9 mouse cellular contexts compared by ENCODE assay signal in the genomic region with DNA sequence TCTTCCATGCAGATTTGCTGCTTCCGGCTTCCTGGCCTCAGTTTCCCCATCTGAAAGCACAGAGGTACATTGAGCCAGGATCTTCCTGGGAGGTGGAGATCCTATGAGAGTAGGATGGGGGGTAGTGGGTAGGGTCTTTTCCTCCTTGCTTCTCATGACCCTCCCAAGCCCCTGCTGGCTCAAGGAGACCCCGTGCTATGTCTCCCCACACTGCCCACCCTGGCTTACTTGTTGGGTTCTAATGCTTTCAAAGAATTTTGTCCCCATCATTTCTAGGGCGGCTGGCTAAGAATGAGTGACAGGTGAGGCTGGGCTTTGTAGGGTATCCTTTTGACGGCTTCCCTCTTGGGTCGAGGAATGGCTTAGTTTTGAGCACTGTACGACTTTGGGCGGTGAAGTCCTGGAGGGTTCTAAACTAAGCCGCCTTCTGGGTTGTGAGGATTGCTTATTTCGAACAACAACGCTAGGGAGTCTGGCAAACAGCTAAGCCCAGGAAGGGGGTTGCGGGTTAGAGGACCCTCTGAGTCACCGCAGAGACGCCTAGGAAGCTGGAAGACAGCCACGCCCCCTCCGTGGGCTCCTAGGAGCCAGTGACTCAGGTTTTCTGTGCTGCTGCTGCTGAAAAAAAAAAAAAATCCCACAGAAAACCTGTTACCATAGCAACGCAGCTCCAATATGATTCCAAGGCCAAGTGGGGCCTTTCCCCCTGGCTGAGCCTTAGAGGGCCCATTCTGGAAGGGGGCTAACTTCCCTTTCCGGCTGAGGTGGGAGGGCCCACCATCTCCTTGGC. TPM values are rescaled to one million over a fixed set of nuclear protein-coding genes. Genes with fewer than 3 reads are reported as not detected.
DNase-seq lines count a peak whose midpoint lies in the region; ATAC-seq and TF ChIP-seq lines count a peak whose summit lies in the region.
"Had no signal": no experiment of that assay in that cellular context is flagged by ENCODE, and none has a peak within 500 bp of the region (broad histone marks: within the 10 kb centered on the region; RNA-seq: fewer than 3 reads in every experiment).

No protein-coding gene starts in this region.

- 54% methylated on average over 17 of the region's 17 CpGs for WGBS in heart, embryonic 11.5 days (ENCODE audit: insufficient replicate concordance)
- 20% methylated on average over 17 of the region's 17 CpGs for WGBS in embryonic facial prominence, embryonic 15.5 days
- 37% methylated on average over 17 of the region's 17 CpGs for WGBS in intestine, embryonic 15.5 days
- 54% methylated on average over 17 of the region's 17 CpGs for WGBS in midbrain, embryonic 10.5 days

- no peak for TF ChIP-seq POLR2A in CH12.LX (IDR thresholded peaks at IDR 0.05; ENCODE audit: low read depth, low read length)

- intact Hi-C loops in heart, postnatal 36 days (cut with DNase I): no loop called here

- dilution Hi-C loops in CH12.LX (cut with MboI; ENCODE audit: extremely low pct_ligation_motif_present, extremely low pct_unique_long_range_greater_than_20kb, low sequenced_read_pairs): no loop called here

- ATAC-seq in heart, embryonic 11.5 days (replicated peaks; ENCODE audit: insufficient number of reproducible peaks, low FRiP score, low TSS enrichment): no peak
- no peak for ATAC-seq in embryonic facial prominence, embryonic 15.5 days (ENCODE audit: insufficient number of reproducible peaks, low FRiP score, low TSS enrichment, low read depth)
- no peak for ATAC-seq in intestine, embryonic 15.5 days

- no peak for TF ChIP-seq RAD21 in CH12.LX (IDR thresholded peaks at IDR 0.05; ENCODE audit: low read depth, low read length)

- no peak for TF ChIP-seq EP300 in CH12.LX (IDR thresholded peaks at IDR 0.05; ENCODE audit: low read length)

- H3K4me3 ChIP-seq in heart, embryonic 11.5 days (ENCODE audit: low read depth, low read length): peak overlapping the region; percentile 90
- peak overlapping the region in 2 of 3 experiments; percentile 11 to 36 for H3K4me3 ChIP-seq in CH12.LX (replicated peaks in 1 of 3; ENCODE audit: low read depth in 2 of 3, low read length in 2 of 3, poor library complexity in 1 of 3)
- H3K4me3 ChIP-seq in embryonic facial prominence, embryonic 15.5 days (replicated peaks): peak overlapping the region; percentile 75
- peak overlapping the region; percentile 59 for H3K4me3 ChIP-seq in intestine, embryonic 15.5 days (replicated peaks)
- H3K4me3 ChIP-seq in midbrain, embryonic 10.5 days: peak overlapping the region; percentile 99

- H3K9ac ChIP-seq in heart, embryonic 11.5 days (ENCODE audit: low read depth, low read length): peak overlapping the region; percentile 96
- no peak overlapping the region for H3K9ac ChIP-seq in CH12.LX (ENCODE audit: insufficient read depth, low read depth)
- peak overlapping the region; percentile 86; the same call in 1 of the 2 replicates for H3K9ac ChIP-seq in embryonic facial prominence, embryonic 15.5 days
- peak overlapping the region; percentile 83 for H3K9ac ChIP-seq in intestine, embryonic 15.5 days

- H3K27ac ChIP-seq in heart, embryonic 11.5 days (ENCODE audit: low read depth, low read length): peak overlapping the region; percentile 95; the same call in 1 of the 2 replicates
- no peak overlapping the region for H3K27ac ChIP-seq in CH12.LX (ENCODE audit: insufficient read depth, low read depth)
- peak overlapping the region; percentile 98 for H3K27ac ChIP-seq in embryonic facial prominence, embryonic 15.5 days (replicated peaks)
- H3K27ac ChIP-seq in intestine, embryonic 15.5 days: 0 out of 2 replicates have a peak overlapping the region, but pooled peaks have one; percentile 91
- H3K27ac ChIP-seq in midbrain, embryonic 10.5 days (replicated peaks): peak overlapping the region; percentile 100
- H3K27ac ChIP-seq: macrophage had no signal

- no peaks in the 10 kb centered on the region for H3K27me3 ChIP-seq in heart, embryonic 11.5 days (ENCODE audit: control insufficient read depth, insufficient read depth, low read length)
- peaks cover 12% of the 10 kb centered on the region for H3K27me3 ChIP-seq in CH12.LX (replicated peaks)
- H3K27me3 ChIP-seq in embryonic facial prominence, embryonic 15.5 days: no peaks in the 10 kb centered on the region
- peaks cover 4% of the 10 kb centered on the region; the same call in 1 of the 2 replicates for H3K27me3 ChIP-seq in intestine, embryonic 15.5 days (replicated peaks)
- H3K27me3 ChIP-seq in midbrain, embryonic 10.5 days (ENCODE audit: low read depth, poor library complexity, severe bottlenecking): peaks cover 10% of the 10 kb centered on the region

- H3K4me2 ChIP-seq in heart, embryonic 11.5 days: peak overlapping the region; percentile 87
- peak overlapping the region; percentile 47 for H3K4me2 ChIP-seq in CH12.LX (ENCODE audit: insufficient read depth, low read depth, poor library complexity, severe bottlenecking)
- H3K4me2 ChIP-seq in embryonic facial prominence, embryonic 15.5 days (replicated peaks): peak overlapping the region; percentile 88
- H3K4me2 ChIP-seq in intestine, embryonic 15.5 days (replicated peaks): peak overlapping the region; percentile 90

- H3K79me2 ChIP-seq in CH12.LX (replicated peaks; ENCODE audit: control insufficient read depth, extremely low read depth, insufficient read depth, poor library complexity, severe bottlenecking): peaks cover 22% of the 10 kb centered on the region

- in situ Hi-C loops in CH12.LX (cut with MboI; ENCODE audit: low pct_ligation_motif_present, low pct_unique_long_range_greater_than_20kb, low sequenced_read_pairs): no loop called here

- no peaks in the 10 kb centered on the region for H3K9me3 ChIP-seq in heart, embryonic 11.5 days (replicated peaks; ENCODE audit: control insufficient read depth, low read length)
- H3K9me3 ChIP-seq in CH12.LX (replicated peaks; ENCODE audit: low read length): peaks cover 11% of the 10 kb centered on the region
- H3K9me3 ChIP-seq in embryonic facial prominence, embryonic 15.5 days (replicated peaks): no peaks in the 10 kb centered on the region
- H3K9me3 ChIP-seq in intestine, embryonic 15.5 days: no peaks in the 10 kb centered on the region
- peaks cover under 1% of the 10 kb centered on the region; the same call in 1 of the 2 replicates for H3K9me3 ChIP-seq in midbrain, embryonic 10.5 days (replicated peaks)

- peaks cover 10% of the 10 kb centered on the region for H3K36me3 ChIP-seq in heart, embryonic 11.5 days (ENCODE audit: control insufficient read depth, insufficient read depth, low read length)
- peaks cover 3 to 31% of the 10 kb centered on the region in 2 experiments for H3K36me3 ChIP-seq in CH12.LX (replicated peaks in 1 of 2; ENCODE audit: control insufficient read depth in 1 of 2, insufficient read depth in 1 of 2, low read length in 1 of 2)
- H3K36me3 ChIP-seq in embryonic facial prominence, embryonic 15.5 days: peaks cover 19% of the 10 kb centered on the region
- H3K36me3 ChIP-seq in intestine, embryonic 15.5 days: peaks cover 7% of the 10 kb centered on the region; the same call in 1 of the 2 replicates
- peaks cover 63% of the 10 kb centered on the region for H3K36me3 ChIP-seq in midbrain, embryonic 10.5 days

- no peak for TF ChIP-seq CTCF in CH12.LX (conservative IDR thresholded peaks at IDR 0.05 in 1 of 2, IDR thresholded peaks at IDR 0.05 in 1 of 2; ENCODE audit: low read depth in 2 of 2, low read length in 2 of 2)

- DNase-seq in heart, postnatal 36 days: no peak
- DNase-seq in CH12.LX (ENCODE audit: extremely low read depth): no peak
- peak; percentile 53 for DNase-seq in midbrain, embryonic 10.5 days (ENCODE audit: low spot score)
- DNase-seq in spleen, postnatal 10 days (ENCODE audit: low spot score in 2 of 2): no peak
- DNase-seq in cerebellum, adult 8-10 months: no peak

- H3K4me1 ChIP-seq in heart, embryonic 11.5 days (ENCODE audit: control insufficient read depth, insufficient read depth, low read length): peaks cover 28% of the 10 kb centered on the region
- H3K4me1 ChIP-seq in CH12.LX (ENCODE audit: control insufficient read depth in 1 of 2, insufficient read depth in 2 of 2): peaks cover 13 to 66% of the 10 kb centered on the region in 2 experiments
- H3K4me1 ChIP-seq in embryonic facial prominence, embryonic 15.5 days: peaks cover 56% of the 10 kb centered on the region
- peaks cover 28% of the 10 kb centered on the region for H3K4me1 ChIP-seq in intestine, embryonic 15.5 days (replicated peaks)
- H3K4me1 ChIP-seq in midbrain, embryonic 10.5 days: peaks cover 62% of the 10 kb centered on the region

TF ChIP-seq in CH12.LX, 34 proteins besides CTCF, POLR2A, EP300 and RAD21:
- TF ChIP-seq E2F4 (IDR thresholded peaks at IDR 0.05; ENCODE audit: insufficient replicate concordance, low read depth, low read length) (no peak), ZNF384 (IDR thresholded peaks at IDR 0.05; ENCODE audit: low read depth, low read length) (peak; percentile 71)
TF ChIP-seq in CH12.LX: peak in this region for 1.

RNA-seq across cellular contexts. Expression of a gene that starts 3.8 kb away (rescaled TPM):
- polyA plus RNA-seq in heart, embryonic 11.5 days (2014; fragmentation: Nextera tagmentation; extraction: Ambion mirVana): 180 and 186 TPM in 2 replicates
- total RNA-seq in heart, postnatal 36 days (2021): 10 to 100 TPM; 26.5 to 37.6 TPM
- total RNA-seq in CH12.LX (2012; rRNA removed) (51.7 and 65.3 TPM in 2 replicates), CH12.LX (2014; rRNA removed) (18.2 and 19.7 TPM in 2 replicates)
- polyA plus RNA-seq in CH12.LX (2012; ENCODE audit: insufficient read length, low read depth): 70.4 and 75.7 TPM in 2 replicates
- 328 TPM in 2 replicates for polyA plus RNA-seq in embryonic facial prominence, embryonic 15.5 days (2015; fragmentation: Nextera tagmentation; extraction: Ambion mirVana)
- polyA plus RNA-seq in intestine, embryonic 15.5 days (2015; fragmentation: Nextera tagmentation; extraction: Ambion mirVana): 140 and 170 TPM in 2 replicates
- polyA plus RNA-seq in midbrain, embryonic 10.5 days (2016; fragmentation: Nextera tagmentation; extraction: Ambion mirVana): 675 and 709 TPM in 2 replicates

RNA-seq across cellular contexts. Expression of a gene that starts 57.3 kb away (rescaled TPM):
- polyA plus RNA-seq in heart, embryonic 11.5 days (2014; fragmentation: Nextera tagmentation; extraction: Ambion mirVana): 7,480 and 8,290 TPM in 2 replicates
- 100 to 1,000 TPM; 707 to 812 TPM for total RNA-seq in heart, postnatal 36 days (2021)
- 4,756 and 5,246 TPM in 2 replicates for total RNA-seq in CH12.LX (2012; rRNA removed)
- total RNA-seq in CH12.LX (2014; rRNA removed): 3,882 and 4,152 TPM in 2 replicates
- 3,023 and 5,048 TPM in 2 replicates for polyA plus RNA-seq in CH12.LX (2012; ENCODE audit: insufficient read length, low read depth)
- 12,790 and 13,060 TPM in 2 replicates for polyA plus RNA-seq in embryonic facial prominence, embryonic 15.5 days (2015; fragmentation: Nextera tagmentation; extraction: Ambion mirVana)
- polyA plus RNA-seq in intestine, embryonic 15.5 days (2015; fragmentation: Nextera tagmentation; extraction: Ambion mirVana): 14,579 and 17,104 TPM in 2 replicates
- polyA plus RNA-seq in midbrain, embryonic 10.5 days (2016; fragmentation: Nextera tagmentation; extraction: Ambion mirVana): 12,690 and 13,877 TPM in 2 replicates

Comparison
In these comparisons a context has a peak if more than half of its experiments do, and no peak if none do; other contexts are left out.
1. H3K4me3 ChIP-seq: peak in every context shown above with its lines; median percentile 99 in midbrain, embryonic 10.5 days; 90 in heart, embryonic 11.5 days; 75 in embryonic facial prominence, embryonic 15.5 days; 59 in intestine, embryonic 15.5 days; 24 in CH12.LX.